Mouse (Mus musculus) liver, embryonic 16.5 days (tissue): ENCODE results near the gene Hipk2. TPM values are rescaled to one million over a fixed set of nuclear protein-coding genes. Genes with fewer than 3 reads are reported as not detected.

ENCODE experiments used
- ATAC-seq: fragments of 200-750 bp; cut with Nextera tagmentation; 2 replicates; pipeline ENCODE4 v1.8.0; 2017; ENCODE audit warnings: low read depth, mild to moderate bottlenecking, moderate number of reproducible peaks, moderate library complexity
- H3K27ac ChIP-seq: fragments of 300-500 bp; sonication (generic); 2 replicates; pipeline ENCODE4 v1.5.1; 2014; ENCODE audit warnings: mild to moderate bottlenecking, low read length
- H3K27me3 ChIP-seq: fragments of 300-500 bp; sonication (generic); 2 replicates; pipeline ENCODE4 v1.6.1; 2014; ENCODE audit warnings: low read depth, low read length, mixed read lengths; ENCODE audit not compliant: control insufficient read depth, insufficient read depth
- H3K36me3 ChIP-seq: fragments of 300-500 bp; sonication (generic); 2 replicates; pipeline ENCODE4 v1.6.1; 2014; ENCODE audit warnings: mild to moderate bottlenecking; ENCODE audit not compliant: control insufficient read depth, insufficient read depth
- H3K4me1 ChIP-seq: fragments of 300-500 bp; sonication (generic); 2 replicates; pipeline ENCODE4 v1.6.1; 2014; ENCODE audit warnings: low read depth, low read length, mixed read lengths; ENCODE audit not compliant: control insufficient read depth
- H3K4me2 ChIP-seq: fragments of 300-500 bp; sonication (generic); 2 replicates; pipeline ENCODE4 v1.6.1; 2014; ENCODE audit warnings: low read depth, low read length, mixed read lengths
- H3K4me3 ChIP-seq: fragments of 300-500 bp; sonication (generic); 2 replicates; pipeline ENCODE4 v1.5.1; 2014; ENCODE audit warnings: low read depth, mild to moderate bottlenecking, low read length
- H3K9ac ChIP-seq: fragments of 300-500 bp; sonication (generic); 2 replicates; pipeline ENCODE4 v1.6.1; 2014; ENCODE audit warnings: low read depth, low read length
- H3K9me3 ChIP-seq: fragments of 300-500 bp; sonication (generic); replicated peaks from 2 replicates; pipeline ENCODE4 v1.6.1; 2016; ENCODE audit warnings: low read length; ENCODE audit not compliant: control insufficient read depth
- WGBS: fragments of 180-500 bp; shearing (Covaris S2); extraction: QIAGEN DNeasy Blood & Tissue Kit; methylation state at CpG from one replicate; pipeline ENCODE4 v1.1.7; 2014; ENCODE audit not compliant: insufficient replicate concordance; 5-methylcytosine and 5-hydroxymethylcytosine counted together
- polyA plus RNA-seq: library from polyadenylated mRNA; unstranded; fragments of >200 nt; fragmentation: Nextera tagmentation; extraction: Ambion mirVana; gene quantifications from 2 replicates; pipeline ENCODE4 v1.2.1, GENCODE M21; 2015

Hipk2 gene
- polyA plus RNA-seq, 1 experiment from 2014 or later = 19.8 TPM

- peaks cover 31% of the 10 kb centered on the region for H3K4me1 ChIP-seq
- no peaks in the 10 kb centered on the region for H3K27me3 ChIP-seq
- H3K9me3 ChIP-seq = no peaks in the 10 kb centered on the region
- no peak overlapping the region for H3K9ac ChIP-seq
- H3K36me3 ChIP-seq = peaks cover 26% of the 10 kb centered on the region
- WGBS = 86% methylated on average over 1 of the region's 1 CpGs
- no peak for ATAC-seq
- H3K4me3 ChIP-seq = no peak overlapping the region
- H3K27ac ChIP-seq = 0 out of 2 replicates have a peak overlapping the region, but pooled peaks have one; percentile 34
- no peak overlapping the region for H3K4me2 ChIP-seq
Observed at GRCm38 (mm10) chr6:38796388-38796787, 79.6 kb downstream of the Hipk2 start.

GRCm38 (mm10) chr6:38795096-38795816 lies 80.7 kb downstream of the Hipk2 start:
- Histone ChIP-seq H3K36me3 (peaks cover 30% of the 10 kb centered on the region), H3K27ac (peak overlapping the region; percentile 78), H3K9me3 (no peaks in the 10 kb centered on the region), H3K4me1 (peaks cover 31% of the 10 kb centered on the region), H3K9ac (no peak overlapping the region), H3K4me2 (peak overlapping the region; percentile 31), H3K4me3 (no peak overlapping the region), H3K27me3 (no peaks in the 10 kb centered on the region)
- peak; percentile 89 for ATAC-seq
- 27% methylated on average over 3 of the region's 3 CpGs for WGBS

GRCm38 (mm10) chr6:38792966-38793365 lies 83.0 kb downstream of the Hipk2 start:
- H3K4me2 ChIP-seq = no peak overlapping the region
- no peaks in the 10 kb centered on the region for H3K9me3 ChIP-seq
- H3K36me3 ChIP-seq = peaks cover 21% of the 10 kb centered on the region
- no peak overlapping the region for H3K27ac ChIP-seq
- no peak for ATAC-seq
- H3K9ac ChIP-seq = no peak overlapping the region
- 81% methylated on average over 3 of the region's 3 CpGs for WGBS
- no peak overlapping the region for H3K4me3 ChIP-seq
- H3K27me3 ChIP-seq = no peaks in the 10 kb centered on the region
- H3K4me1 ChIP-seq = peaks cover 41% of the 10 kb centered on the region

GRCm38 (mm10) chr6:38789221-38789810 lies 86.6 kb downstream of the Hipk2 start:
- peaks cover 24% of the 10 kb centered on the region for H3K4me1 ChIP-seq
- peaks cover 23% of the 10 kb centered on the region for H3K36me3 ChIP-seq
- no peaks in the 10 kb centered on the region for H3K27me3 ChIP-seq
- no peak overlapping the region for H3K4me3 ChIP-seq
- H3K4me2 ChIP-seq = no peak overlapping the region
- H3K9me3 ChIP-seq = no peaks in the 10 kb centered on the region
- 73% methylated on average over 5 of the region's 5 CpGs for WGBS
- no peak for ATAC-seq
- peak overlapping the region; percentile 4; the same call in 1 of the 2 replicates for H3K27ac ChIP-seq
- no peak overlapping the region for H3K9ac ChIP-seq

GRCm38 (mm10) chr6:38787811-38788509 lies 88.0 kb downstream of the Hipk2 start:
- H3K4me3 ChIP-seq = no peak overlapping the region
- no peaks in the 10 kb centered on the region for H3K27me3 ChIP-seq
- peak overlapping the region; percentile 75 for H3K27ac ChIP-seq
- H3K9me3 ChIP-seq = no peaks in the 10 kb centered on the region
- H3K4me2 ChIP-seq = peak overlapping the region; percentile 3; the same call in 1 of the 2 replicates
- peaks cover 24% of the 10 kb centered on the region for H3K4me1 ChIP-seq
- 64% methylated on average over 6 of the region's 6 CpGs for WGBS
- peak overlapping the region; percentile 1; the same call in 1 of the 2 replicates for H3K9ac ChIP-seq
- H3K36me3 ChIP-seq = peaks cover 21% of the 10 kb centered on the region
- peak; percentile 76 for ATAC-seq

GRCm38 (mm10) chr6:38787134-38787533 lies 88.8 kb downstream of the Hipk2 start:
- no peak overlapping the region for H3K4me2 ChIP-seq
- H3K36me3 ChIP-seq = peaks cover 15% of the 10 kb centered on the region
- 47% methylated on average over 1 of the region's 1 CpGs for WGBS
- no peaks in the 10 kb centered on the region for H3K9me3 ChIP-seq
- H3K4me1 ChIP-seq = peaks cover 24% of the 10 kb centered on the region
- no peak overlapping the region for H3K4me3 ChIP-seq
- H3K9ac ChIP-seq = no peak overlapping the region
- peak; percentile 22; the same call in 1 of the 2 replicates for ATAC-seq
- no peaks in the 10 kb centered on the region for H3K27me3 ChIP-seq
- H3K27ac ChIP-seq = peak overlapping the region; percentile 75

GRCm38 (mm10) chr6:38785747-38786146 lies 90.2 kb downstream of the Hipk2 start:
- ATAC-seq = no peak
- Histone ChIP-seq H3K4me3 (no peak overlapping the region), H3K36me3 (peaks cover 5% of the 10 kb centered on the region), H3K9ac (no peak overlapping the region), H3K9me3 (no peaks in the 10 kb centered on the region), H3K27me3 (no peaks in the 10 kb centered on the region), H3K27ac (no peak overlapping the region), H3K4me1 (peaks cover 24% of the 10 kb centered on the region), H3K4me2 (no peak overlapping the region)
- WGBS = 26% methylated on average over 1 of the region's 1 CpGs

- peak overlapping the region; percentile 31 for H3K4me2 ChIP-seq
- ATAC-seq = 0 out of 2 replicates have a peak, but pooled peaks have one; percentile 12
- no peaks in the 10 kb centered on the region for H3K9me3 ChIP-seq
- no peaks in the 10 kb centered on the region; the same call in 1 of the 2 replicates for H3K36me3 ChIP-seq
- no peak overlapping the region for H3K4me3 ChIP-seq
- H3K9ac ChIP-seq = no peak overlapping the region
- H3K27me3 ChIP-seq = no peaks in the 10 kb centered on the region
- H3K4me1 ChIP-seq = peaks cover 15% of the 10 kb centered on the region
- WGBS = 82% methylated on average over 7 of the region's 7 CpGs
- peak overlapping the region; percentile 66 for H3K27ac ChIP-seq
Observed at GRCm38 (mm10) chr6:38779411-38779810, 96.6 kb downstream of the Hipk2 start.
